Mouse (Mus musculus): ENCODE results near the gene Naa20.
"Not testable (repeated sequence)": the region's sequence is repeated elsewhere in the genome, so short reads cannot be mapped to it uniquely, and the experiment has no call there.

The Naa20 gene

GRCm38 (mm10) chr2:145884913-145885785, 16.8 kb upstream of the Naa20 start:
- DNase-seq, result peak; percentile 48

GRCm38 (mm10) chr2:145887937-145888765, 13.7 kb upstream of the Naa20 start:
- DNase-seq, result peak; percentile 67

- DNase-seq, result no peak
These were observed 13.0 kb upstream of the Naa20 start for GRCm38 (mm10) chr2:145888766-145889480.

- no peak for DNase-seq
These were observed 11.3 kb upstream of the Naa20 start for GRCm38 (mm10) chr2:145890571-145890970.

GRCm38 (mm10) chr2:145893756-145894155, 8.1 kb upstream of the Naa20 start:
- DNase-seq, result no peak

- DNase-seq, result no peak
These were observed 3.8 kb upstream of the Naa20 start for GRCm38 (mm10) chr2:145898106-145898505.

GRCm38 (mm10) chr2:145900318-145900717, 1.6 kb upstream of the Naa20 start:
- DNase-seq, result not testable (repeated sequence)

- DNase-seq, result peak; percentile 88
These were observed 1.4 kb downstream of the Naa20 start for GRCm38 (mm10) chr2:145903061-145903901.

- DNase-seq, result no peak
These were observed 2.2 kb downstream of the Naa20 start for GRCm38 (mm10) chr2:145903983-145904616.

GRCm38 (mm10) chr2:145905156-145905555, 3.3 kb downstream of the Naa20 start:
- no peak for DNase-seq

GRCm38 (mm10) chr2:145905884-145906283, 4.0 kb downstream of the Naa20 start:
- not testable (repeated sequence) for DNase-seq

GRCm38 (mm10) chr2:145920941-145921650, 19.2 kb downstream of the Naa20 start:
- DNase-seq, result no peak

- DNase-seq, result peak; percentile 95
These were observed 32.7 kb downstream of the Naa20 start, which contains the start of the genes Cfap61 and Crnkl1 for GRCm38 (mm10) chr2:145934339-145935231. Cfap61 (plus strand) TSS chr2:145934784. Crnkl1 (minus strand) TSS chr2:145935014.

- no peak for DNase-seq
These were observed 35.1 kb downstream of the Naa20 start for GRCm38 (mm10) chr2:145936975-145937374.

GRCm38 (mm10) chr2:145941403-145941802, 39.5 kb downstream of the Naa20 start:
- DNase-seq, result no peak

GRCm38 (mm10) chr2:145944286-145944685, 42.4 kb downstream of the Naa20 start:
- DNase-seq, result no peak

- DNase-seq, result no peak
These were observed 46.6 kb downstream of the Naa20 start for GRCm38 (mm10) chr2:145948402-145948954.

- DNase-seq, result no peak
These were observed 47.7 kb downstream of the Naa20 start for GRCm38 (mm10) chr2:145949475-145950068.

GRCm38 (mm10) chr2:145950239-145950638, 48.3 kb downstream of the Naa20 start:
- no peak for DNase-seq

Measured in kidney, adult 11 months (tissue).